ENCODE assay signal across 8 mouse cellular contexts in the genomic region with DNA sequence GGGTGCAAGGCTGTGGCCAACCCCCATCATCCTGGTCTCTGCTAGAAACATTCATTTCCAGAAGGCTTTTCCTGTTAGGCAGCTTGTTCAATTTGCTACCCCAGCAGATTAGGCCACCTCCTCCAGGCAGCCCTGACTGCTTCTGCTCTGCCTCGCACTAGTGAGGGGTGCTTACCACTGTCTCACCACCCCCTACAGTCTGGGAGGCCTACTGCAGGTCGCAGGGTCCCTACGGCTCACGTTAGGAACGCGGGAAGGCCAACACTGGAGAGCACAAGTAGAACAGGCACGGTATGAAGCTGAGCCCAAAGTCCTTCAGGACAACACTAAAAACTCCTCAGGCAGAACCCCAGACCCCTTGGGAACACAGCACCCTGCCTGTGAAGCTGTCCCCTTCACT. TPM values are rescaled to one million over a fixed set of nuclear protein-coding genes. Genes with fewer than 3 reads are reported as not detected.
A peak's percentile ranks its signal among the peaks of the same experiment; 100 is the strongest.
DNase-seq lines count a peak whose midpoint lies in the region; ATAC-seq lines count a peak whose summit lies in the region.

No protein-coding gene starts in this region.

- H3K9me3 ChIP-seq in kidney, embryonic 16.5 days (ENCODE audit: low read length): no peaks in the 10 kb centered on the region
- no peaks in the 10 kb centered on the region for H3K9me3 ChIP-seq in intestine, embryonic 16.5 days (ENCODE audit: control insufficient read depth, low read length)
- H3K9me3 ChIP-seq in neural tube, embryonic 15.5 days (replicated peaks): no peaks in the 10 kb centered on the region

- peak overlapping the region; percentile 50; the same call in 1 of the 2 replicates for H3K27ac ChIP-seq in kidney, embryonic 16.5 days (ENCODE audit: low read length)
- H3K27ac ChIP-seq in intestine, embryonic 16.5 days (ENCODE audit: low read length): peak overlapping the region; percentile 65
- no peak overlapping the region for H3K27ac ChIP-seq in neural tube, embryonic 15.5 days (replicated peaks)

- H3K4me2 ChIP-seq in kidney, embryonic 16.5 days (replicated peaks; ENCODE audit: low read depth, low read length): peak overlapping the region; percentile 72
- H3K4me2 ChIP-seq in intestine, embryonic 16.5 days (ENCODE audit: low read depth, low read length): peak overlapping the region; percentile 92
- H3K4me2 ChIP-seq in neural tube, embryonic 15.5 days: peak overlapping the region; percentile 95

- peak overlapping the region; percentile 99 for H3K4me3 ChIP-seq in kidney, embryonic 16.5 days (ENCODE audit: low read length)
- peak overlapping the region; percentile 98 for H3K4me3 ChIP-seq in intestine, embryonic 16.5 days (ENCODE audit: low read length)
- peak overlapping the region; percentile 90 for H3K4me3 ChIP-seq in neural tube, embryonic 15.5 days (replicated peaks)

- 73% methylated on average over 7 of the region's 7 CpGs for WGBS in kidney, embryonic 16.5 days
- WGBS in intestine, embryonic 16.5 days: 70% methylated on average over 7 of the region's 7 CpGs
- 81% methylated on average over 7 of the region's 7 CpGs for WGBS in neural tube, embryonic 15.5 days

- no peaks in the 10 kb centered on the region for H3K27me3 ChIP-seq in kidney, embryonic 16.5 days (ENCODE audit: insufficient read depth, low read length)
- H3K27me3 ChIP-seq in intestine, embryonic 16.5 days (replicated peaks; ENCODE audit: control insufficient read depth, insufficient read depth, low read length): no peaks in the 10 kb centered on the region
- H3K27me3 ChIP-seq in neural tube, embryonic 15.5 days (replicated peaks): no peaks in the 10 kb centered on the region

- peaks cover 36% of the 10 kb centered on the region for H3K36me3 ChIP-seq in kidney, embryonic 16.5 days (ENCODE audit: insufficient read depth, low read length)
- H3K36me3 ChIP-seq in intestine, embryonic 16.5 days (ENCODE audit: control insufficient read depth, insufficient read depth, low read length): peaks cover 25% of the 10 kb centered on the region; the same call in 1 of the 2 replicates
- peaks cover 31% of the 10 kb centered on the region for H3K36me3 ChIP-seq in neural tube, embryonic 15.5 days

- DNase-seq in kidney, adult 11 months: no peak
- DNase-seq in embryo, embryonic 11 days: peak; percentile 32
- no peak for DNase-seq in thymus, postnatal 10 days (ENCODE audit: low spot score in 2 of 2)
- no peak for DNase-seq in gastrocnemius, adult 8-10 months (ENCODE audit: low spot score in 2 of 2)
- no peak for DNase-seq in frontal cortex, postnatal 25 days (ENCODE audit: low spot score in 2 of 2)

- ATAC-seq in kidney, embryonic 16.5 days (ENCODE audit: low FRiP score, low TSS enrichment): no peak
- no peak for ATAC-seq in intestine, embryonic 16.5 days
- ATAC-seq in neural tube, embryonic 15.5 days (ENCODE audit: low FRiP score): no peak

- H3K9ac ChIP-seq in kidney, embryonic 16.5 days (replicated peaks; ENCODE audit: low read length): peak overlapping the region; percentile 100
- peak overlapping the region; percentile 100; the same call in 1 of the 2 replicates for H3K9ac ChIP-seq in intestine, embryonic 16.5 days (ENCODE audit: low read depth, low read length)
- H3K9ac ChIP-seq in neural tube, embryonic 15.5 days (replicated peaks): peak overlapping the region; percentile 97

- H3K4me1 ChIP-seq in kidney, embryonic 16.5 days (ENCODE audit: insufficient read depth, low read length): peaks cover 72% of the 10 kb centered on the region
- H3K4me1 ChIP-seq in intestine, embryonic 16.5 days (ENCODE audit: control insufficient read depth, insufficient read depth, low read length): peaks cover 58% of the 10 kb centered on the region
- H3K4me1 ChIP-seq in neural tube, embryonic 15.5 days: peaks cover 72% of the 10 kb centered on the region

RNA-seq across cellular contexts. Expression of gene Akt1, which starts 2.8 kb away (rescaled TPM):
- 49.5 TPM in 2 replicates for polyA plus RNA-seq in kidney, embryonic 16.5 days (2015; fragmentation: Nextera tagmentation; extraction: Ambion mirVana)
- polyA plus RNA-seq in intestine, embryonic 16.5 days (2015; fragmentation: Nextera tagmentation; extraction: Ambion mirVana): 56.5 and 65.5 TPM in 2 replicates
- polyA plus RNA-seq in neural tube, embryonic 15.5 days (2015; fragmentation: Nextera tagmentation; extraction: Ambion mirVana): 70.5 and 120 TPM in 2 replicates
- total RNA-seq in gastrocnemius, adult 8-10 months (2022): 10 to 100 TPM; 41.6 to 42.5 (median 42.0) TPM

RNA-seq across cellular contexts. Expression of gene Zbtb42, which starts 6.7 kb away (rescaled TPM):
- polyA plus RNA-seq in kidney, embryonic 16.5 days (2015; fragmentation: Nextera tagmentation; extraction: Ambion mirVana): 6.4 and 7.0 TPM in 2 replicates
- polyA plus RNA-seq in intestine, embryonic 16.5 days (2015; fragmentation: Nextera tagmentation; extraction: Ambion mirVana): 6.8 and 8.2 TPM in 2 replicates
- polyA plus RNA-seq in neural tube, embryonic 15.5 days (2015; fragmentation: Nextera tagmentation; extraction: Ambion mirVana): 1.8 and 2.4 TPM in 2 replicates
- under 1 TPM; 0.48 to 0.90 (median 0.58) TPM for total RNA-seq in gastrocnemius, adult 8-10 months (2022)

RNA-seq across cellular contexts. Expression of gene Siva1, which starts 27.4 kb away (rescaled TPM):
- polyA plus RNA-seq in kidney, embryonic 16.5 days (2015; fragmentation: Nextera tagmentation; extraction: Ambion mirVana): 273 and 296 TPM in 2 replicates
- 168 and 186 TPM in 2 replicates for polyA plus RNA-seq in intestine, embryonic 16.5 days (2015; fragmentation: Nextera tagmentation; extraction: Ambion mirVana)
- polyA plus RNA-seq in neural tube, embryonic 15.5 days (2015; fragmentation: Nextera tagmentation; extraction: Ambion mirVana): 48.0 and 96.7 TPM in 2 replicates
- 10 to 100 TPM; 22.2 to 26.3 (median 24.3) TPM for total RNA-seq in gastrocnemius, adult 8-10 months (2022)

RNA-seq across cellular contexts. Expression of gene Cep170b, which starts 48.4 kb away (rescaled TPM):
- polyA plus RNA-seq in kidney, embryonic 16.5 days (2015; fragmentation: Nextera tagmentation; extraction: Ambion mirVana): 15.7 and 17.5 TPM in 2 replicates
- polyA plus RNA-seq in intestine, embryonic 16.5 days (2015; fragmentation: Nextera tagmentation; extraction: Ambion mirVana): 12.4 and 13.2 TPM in 2 replicates
- polyA plus RNA-seq in neural tube, embryonic 15.5 days (2015; fragmentation: Nextera tagmentation; extraction: Ambion mirVana): 34.7 and 43.3 TPM in 2 replicates
- total RNA-seq in gastrocnemius, adult 8-10 months (2022): 10 to 100 TPM in 3 of 4 experiments, 1 to 10 TPM in 1; 9.8 to 18.4 (median 12.5) TPM

RNA-seq across cellular contexts. Expression of gene Adssl1, which starts 52.0 kb away (rescaled TPM):
- polyA plus RNA-seq in kidney, embryonic 16.5 days (2015; fragmentation: Nextera tagmentation; extraction: Ambion mirVana): 10.7 and 12.7 TPM in 2 replicates
- 2.1 and 2.7 TPM in 2 replicates for polyA plus RNA-seq in intestine, embryonic 16.5 days (2015; fragmentation: Nextera tagmentation; extraction: Ambion mirVana)
- 7.6 and 8.6 TPM in 2 replicates for polyA plus RNA-seq in neural tube, embryonic 15.5 days (2015; fragmentation: Nextera tagmentation; extraction: Ambion mirVana)
- 1,000 to 10,000 TPM in 3 of 4 experiments, 100 to 1,000 TPM in 1; 952 to 1,087 (median 1,016) TPM for total RNA-seq in gastrocnemius, adult 8-10 months (2022)
